Mouse (Mus musculus) embryonic fibroblast, embryonic 13.5 days (primary cell): ENCODE measurements around the gene Gria1. TPM values are rescaled to one million over a fixed set of nuclear protein-coding genes. Genes with fewer than 3 reads are reported as not detected.

Experiments
- H3K27ac ChIP-seq: 2 replicates; pipeline ENCODE4 v1.5.1; 2012; ENCODE audit warnings: low read length, control low read depth, inconsistent platforms; ENCODE audit not compliant: insufficient read depth
- H3K4me1 ChIP-seq: 2 replicates; pipeline ENCODE4 v1.6.1; 2011; ENCODE audit warnings: low read length; ENCODE audit not compliant: control insufficient read depth, insufficient read depth
- H3K4me3 ChIP-seq: 2 replicates; pipeline ENCODE4 v1.5.1; 2011; ENCODE audit warnings: mild to moderate bottlenecking, control low read depth, low read length; ENCODE audit not compliant: insufficient read depth
- CTCF ChIP-seq: IDR thresholded peaks from 2 replicates; pipeline ENCODE4 v1.5.1; 2011; ENCODE audit warnings: mild to moderate bottlenecking, control low read depth, low read length, moderate library complexity, borderline replicate concordance; ENCODE audit not compliant: insufficient read depth
- POLR2A ChIP-seq: IDR thresholded peaks from 2 replicates; pipeline ENCODE4 v1.6.1; 2011; ENCODE audit warnings: low read depth, mild to moderate bottlenecking, control low read depth, low read length, moderate library complexity
- polyA plus RNA-seq: library from polyadenylated mRNA; stranded (reverse); fragments of >200 nt; gene quantifications from 2 replicates; pipeline ENCODE4 v1.2.4, GENCODE M21; 2011; ENCODE audit warnings: low read depth; ENCODE audit not compliant: missing spikeins, insufficient read length

Gene Gria1
- polyA plus RNA-seq = 2.7 and 6.1 TPM in 2 replicates

DNA sequence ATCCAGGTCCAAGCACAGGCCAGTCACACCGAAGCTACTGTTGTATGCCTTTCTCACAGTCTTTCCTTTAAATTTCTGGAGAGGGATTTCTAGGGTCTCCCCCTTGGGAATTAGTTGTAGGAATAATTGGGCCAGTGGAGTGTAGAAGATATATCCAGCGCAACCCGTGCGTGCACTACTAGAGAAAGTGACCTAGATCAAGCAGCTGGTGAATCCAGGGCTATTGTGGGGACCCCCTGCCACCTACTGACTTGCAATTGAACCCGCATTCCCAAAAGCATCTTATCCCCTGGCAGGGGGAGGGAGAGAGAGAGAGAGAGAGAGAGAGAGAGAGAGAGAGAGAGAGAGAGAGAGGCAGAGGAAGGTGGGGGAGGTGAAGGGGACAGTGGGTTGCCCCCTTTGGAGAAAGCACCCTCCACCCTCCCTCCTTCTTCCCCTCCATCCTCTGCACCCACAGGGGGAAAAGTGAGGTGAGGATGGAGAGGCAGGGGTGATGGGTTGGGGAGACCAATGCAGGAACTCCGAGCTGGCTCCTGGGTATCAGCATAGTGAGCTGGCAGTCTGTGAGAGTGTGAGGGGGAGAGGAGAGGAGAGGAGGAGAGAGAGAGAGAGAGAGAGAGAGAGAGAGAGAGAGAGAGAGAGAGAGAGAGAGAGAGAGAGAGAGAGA is at the start of gene Gria1:
TSS of gene Gria1 (plus strand) at position 364 of the 667 bp plus-strand sequence.
- H3K27ac ChIP-seq = no peak within 1 kb of the TSS
- H3K4me1 ChIP-seq = no peaks in the 10 kb centered on the region
- peak within 1 kb of the TSS; percentile 25; the same call in 1 of the 2 replicates for H3K4me3 ChIP-seq
- TF ChIP-seq POLR2A (no peak), CTCF (no peak)

DNA sequence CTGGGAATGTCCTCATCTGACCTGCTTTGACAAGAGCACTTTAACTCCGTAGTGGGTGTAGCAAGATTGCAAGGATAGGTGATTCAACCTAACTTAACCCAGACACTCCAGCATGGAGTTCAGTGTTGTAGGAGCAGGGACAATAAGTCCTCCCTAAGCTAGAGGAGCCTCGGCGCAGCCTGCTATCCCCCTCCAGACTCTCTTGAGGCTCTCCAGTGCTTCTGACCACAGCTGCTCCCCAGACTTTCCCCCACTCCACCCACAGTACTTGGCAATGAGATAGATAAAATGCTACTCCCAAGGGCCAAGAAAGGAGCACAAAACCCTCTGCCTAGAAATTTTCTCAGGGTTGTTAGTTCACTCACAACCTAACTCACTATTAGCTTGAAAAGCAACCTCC is 49.4 kb upstream of the Gria1 start:
- Histone ChIP-seq H3K4me1 (no peaks in the 10 kb centered on the region), H3K27ac (no peak overlapping the region), H3K4me3 (no peak overlapping the region)
- TF ChIP-seq CTCF (no peak), POLR2A (no peak)

DNA sequence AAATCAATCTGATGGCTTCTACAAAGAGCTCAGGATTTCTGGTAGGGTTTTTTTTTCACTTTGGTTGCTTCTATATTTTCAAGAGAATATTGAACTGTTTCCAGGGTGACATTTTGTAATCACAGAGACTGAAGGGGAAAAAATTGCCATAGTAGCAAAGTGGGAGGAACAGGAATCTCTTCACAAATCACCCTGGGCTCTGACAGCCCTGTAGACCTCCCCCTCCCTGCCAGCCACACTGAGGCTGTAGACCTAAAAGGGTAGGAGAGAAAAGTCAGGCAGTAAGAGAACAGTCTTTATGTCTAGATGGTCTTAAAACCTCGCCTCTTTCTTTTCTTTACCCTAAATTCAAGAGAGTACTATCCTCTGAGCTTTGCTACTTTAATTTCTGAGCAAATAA is 38.4 kb upstream of the Gria1 start:
- Histone ChIP-seq H3K4me3 (no peak overlapping the region), H3K27ac (no peak overlapping the region), H3K4me1 (no peaks in the 10 kb centered on the region)
- no peak for TF ChIP-seq POLR2A
- TF ChIP-seq CTCF = no peak

DNA sequence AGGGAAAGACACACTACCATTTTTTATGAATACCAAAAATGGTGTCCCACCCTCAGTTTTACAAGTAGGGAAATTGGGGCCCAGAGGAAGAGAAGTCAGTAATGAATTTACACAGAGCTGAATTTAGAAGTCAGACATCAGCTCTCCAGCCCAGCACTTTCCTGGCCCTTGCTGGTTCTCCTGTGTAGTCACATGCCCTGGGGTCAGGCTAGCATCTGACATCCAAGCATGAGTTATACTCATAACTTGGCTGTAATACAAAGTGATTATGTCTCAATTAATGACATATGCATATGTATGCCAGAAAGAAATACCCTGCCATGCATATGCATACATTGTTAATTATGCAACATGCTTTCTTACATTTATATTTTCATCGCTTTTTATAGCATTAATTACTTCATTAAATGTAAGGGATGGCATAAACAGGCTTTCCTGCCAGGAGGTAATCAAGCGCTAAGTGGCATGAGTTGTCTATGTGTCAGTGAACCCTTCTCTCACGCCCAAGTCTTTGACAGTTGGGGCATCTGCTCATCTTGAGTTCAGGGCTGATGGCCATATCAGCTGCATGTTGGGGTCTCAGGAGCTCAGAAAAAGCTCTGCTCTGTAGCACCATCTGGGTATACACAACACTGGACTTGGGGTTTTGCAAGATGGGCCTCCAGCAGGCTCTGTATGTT is 26.7 kb upstream of the Gria1 start:
- H3K4me3 ChIP-seq = no peak overlapping the region
- no peak for TF ChIP-seq POLR2A
- TF ChIP-seq CTCF = no peak
- no peaks in the 10 kb centered on the region for H3K4me1 ChIP-seq
- no peak overlapping the region for H3K27ac ChIP-seq

DNA sequence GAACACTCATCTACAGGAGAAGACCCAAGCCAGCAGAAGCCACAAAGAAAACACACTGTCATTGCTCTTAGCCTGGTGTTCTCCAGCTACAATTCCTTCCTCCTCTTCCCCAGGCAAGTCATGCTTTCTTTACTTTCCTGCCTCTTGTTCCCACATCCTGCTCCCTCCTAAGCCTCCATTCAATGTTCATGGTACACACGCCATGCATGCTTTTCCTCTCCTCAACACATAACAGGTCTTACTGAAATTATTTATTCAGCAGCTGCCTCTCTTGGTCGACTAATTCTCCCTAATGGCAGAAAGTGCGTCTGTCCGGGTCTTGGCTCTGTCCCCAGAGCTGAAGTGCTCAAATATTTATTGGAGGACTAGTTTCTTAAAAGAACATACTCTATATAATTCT is 25.7 kb upstream of the Gria1 start:
- no peak overlapping the region for H3K27ac ChIP-seq
- no peaks in the 10 kb centered on the region for H3K4me1 ChIP-seq
- no peak for TF ChIP-seq CTCF
- TF ChIP-seq POLR2A = no peak
- H3K4me3 ChIP-seq = no peak overlapping the region

DNA sequence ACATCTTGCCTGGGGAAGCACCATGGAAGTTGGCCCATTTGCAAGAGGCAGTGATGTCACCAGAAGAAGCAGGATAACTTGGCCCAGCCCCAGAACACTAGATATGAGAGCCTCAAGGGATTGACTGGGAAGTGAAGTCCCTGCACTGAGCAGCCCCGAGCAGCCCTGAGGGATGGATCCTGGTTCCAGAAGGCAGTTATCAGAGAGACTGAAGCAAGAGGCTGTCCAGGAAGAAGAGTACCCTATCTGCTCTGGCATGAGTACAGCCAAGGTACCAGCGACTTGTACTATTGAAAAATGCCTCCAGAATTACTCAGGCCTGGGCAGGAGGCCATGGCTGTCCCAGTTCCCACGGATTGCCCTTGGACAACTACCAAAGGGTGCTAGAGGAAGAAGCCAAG is 11.6 kb upstream of the Gria1 start:
- Histone ChIP-seq H3K4me1 (0 out of 2 replicates have a peak, but pooled peaks cover 5% of the 10 kb centered on the region), H3K27ac (no peak overlapping the region), H3K4me3 (no peak overlapping the region)
- no peak for TF ChIP-seq POLR2A
- TF ChIP-seq CTCF = no peak

DNA sequence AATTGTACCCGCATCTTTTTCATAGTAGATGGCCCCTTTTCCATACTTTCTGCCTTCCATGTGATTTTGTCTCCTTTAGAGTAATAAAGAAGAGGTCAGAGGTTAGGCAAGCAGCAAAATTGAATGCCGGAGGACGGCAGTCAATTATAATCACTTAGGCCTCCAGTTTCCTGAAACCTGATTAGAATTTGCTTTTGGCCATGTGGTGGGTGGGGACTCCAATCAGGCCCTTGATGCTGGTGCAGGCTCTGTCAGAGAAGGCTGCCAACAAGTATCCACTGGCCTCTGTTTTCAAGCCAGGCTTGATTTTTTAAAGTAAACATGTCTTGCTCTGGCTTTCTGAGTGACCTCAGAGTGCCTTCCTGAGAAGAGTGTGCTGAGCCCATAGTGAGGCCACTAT is 6.6 kb upstream of the Gria1 start:
- H3K4me3 ChIP-seq = no peak overlapping the region
- H3K27ac ChIP-seq = no peak overlapping the region
- H3K4me1 ChIP-seq = 0 out of 2 replicates have a peak, but pooled peaks cover 4% of the 10 kb centered on the region
- no peak for TF ChIP-seq CTCF
- no peak for TF ChIP-seq POLR2A

DNA sequence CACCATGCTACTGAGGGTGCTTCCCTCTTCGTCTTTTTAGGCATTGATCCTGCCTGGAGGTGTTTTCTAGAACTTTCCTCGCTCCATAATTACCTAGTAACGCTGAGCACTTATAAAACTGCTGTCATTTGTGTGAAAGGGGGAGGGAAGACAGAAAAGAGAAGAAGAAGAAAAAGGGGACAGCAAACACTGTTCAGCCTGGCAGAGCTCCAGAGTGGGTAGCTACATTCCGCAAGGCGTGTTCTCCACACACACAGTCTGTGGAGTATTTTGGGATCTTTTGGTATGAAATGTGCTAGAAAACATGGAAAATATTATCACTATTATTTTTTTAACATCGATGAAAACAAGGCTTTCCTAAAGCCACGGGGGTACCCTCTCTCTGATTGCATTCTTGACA is 5.8 kb upstream of the Gria1 start:
- Histone ChIP-seq H3K27ac (no peak overlapping the region), H3K4me3 (no peak overlapping the region), H3K4me1 (no peaks in the 10 kb centered on the region)
- TF ChIP-seq POLR2A = no peak
- no peak for TF ChIP-seq CTCF

DNA sequence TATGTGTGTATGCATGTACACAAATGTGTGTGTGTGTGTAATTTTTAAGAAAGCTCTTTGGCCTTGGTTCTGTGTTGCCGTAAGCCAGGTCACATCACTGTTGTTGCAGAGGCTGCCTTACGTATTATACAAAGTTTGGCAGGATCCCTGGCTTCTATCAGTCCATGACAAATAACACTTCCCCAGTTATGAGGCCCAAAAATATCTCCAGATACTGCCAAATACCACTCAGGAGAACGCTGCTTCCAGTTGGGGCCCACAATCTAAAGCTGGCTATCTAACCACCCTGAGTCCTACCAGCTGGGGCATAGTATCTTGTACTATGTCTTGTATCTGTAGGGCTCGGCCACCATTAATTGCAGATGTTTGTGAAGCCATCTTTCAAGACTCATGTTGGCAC is 3.4 kb upstream of the Gria1 start:
- no peaks in the 10 kb centered on the region for H3K4me1 ChIP-seq
- H3K27ac ChIP-seq = no peak overlapping the region
- no peak overlapping the region for H3K4me3 ChIP-seq
- no peak for TF ChIP-seq CTCF
- no peak for TF ChIP-seq POLR2A

DNA sequence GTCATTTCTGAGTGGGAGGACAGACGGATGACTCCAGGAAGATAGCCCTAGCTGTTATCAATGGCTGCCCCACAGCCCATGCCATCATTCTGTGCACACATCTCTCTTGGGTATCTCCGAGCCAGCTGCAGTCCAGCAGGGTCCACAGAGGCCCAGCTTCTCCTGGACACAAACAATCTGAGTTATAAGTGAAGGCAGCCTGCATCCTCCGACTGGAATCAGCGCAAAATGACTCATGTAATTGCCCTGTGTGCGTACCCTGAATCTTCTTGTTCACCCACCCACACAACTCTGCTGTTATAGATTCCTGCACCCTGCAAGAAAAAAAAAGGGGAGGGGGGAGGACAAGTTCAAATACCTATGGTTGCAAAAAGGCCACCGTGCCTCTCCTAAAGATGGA is 576 bp upstream of the Gria1 start:
- TF ChIP-seq CTCF (no peak), POLR2A (no peak)
- Histone ChIP-seq H3K27ac (no peak overlapping the region), H3K4me3 (no peak overlapping the region), H3K4me1 (no peaks in the 10 kb centered on the region)

DNA sequence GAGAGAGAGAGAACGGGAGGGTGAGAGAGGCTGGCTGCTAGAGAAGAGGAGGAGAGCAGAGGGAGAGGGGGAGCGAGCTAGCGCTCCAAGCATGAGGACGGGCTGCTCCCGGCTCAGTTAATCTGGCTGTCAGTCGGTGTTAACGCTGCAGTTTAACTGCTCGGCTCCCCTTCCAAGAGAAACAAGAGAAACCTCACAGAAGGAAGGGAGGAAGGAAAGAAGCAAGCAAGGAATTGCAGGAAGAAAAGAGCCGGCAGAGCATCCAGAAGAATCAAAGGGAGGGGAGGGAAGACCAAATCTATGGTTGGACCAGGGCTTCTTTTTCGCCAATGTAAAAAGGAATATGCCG is 478 bp downstream of the Gria1 start:
- Histone ChIP-seq H3K27ac (no peak overlapping the region), H3K4me1 (no peaks in the 10 kb centered on the region), H3K4me3 (peak overlapping the region; percentile 25; the same call in 1 of the 2 replicates)
- no peak for TF ChIP-seq CTCF
- TF ChIP-seq POLR2A = no peak
